Mouse (Mus musculus) testis, adult 2 months (tissue): ENCODE measurements around the gene Tec.

Experiments used
- CTCF ChIP-seq: fragments of 200-500 bp; IDR thresholded peaks from 2 replicates; pipeline ENCODE4 v1.5.1; 2012; ENCODE audit warnings: low read depth, mild to moderate bottlenecking, inconsistent platforms, low read length, moderate library complexity; ENCODE audit not compliant: control insufficient read depth, insufficient read depth, insufficient replicate concordance
- POLR2A ChIP-seq: fragments of 200-500 bp; IDR thresholded peaks from 2 replicates; pipeline ENCODE4 v1.6.1; 2012; ENCODE audit warnings: low read depth, mild to moderate bottlenecking, inconsistent platforms, low read length, moderate library complexity; ENCODE audit not compliant: control insufficient read depth

DNA sequence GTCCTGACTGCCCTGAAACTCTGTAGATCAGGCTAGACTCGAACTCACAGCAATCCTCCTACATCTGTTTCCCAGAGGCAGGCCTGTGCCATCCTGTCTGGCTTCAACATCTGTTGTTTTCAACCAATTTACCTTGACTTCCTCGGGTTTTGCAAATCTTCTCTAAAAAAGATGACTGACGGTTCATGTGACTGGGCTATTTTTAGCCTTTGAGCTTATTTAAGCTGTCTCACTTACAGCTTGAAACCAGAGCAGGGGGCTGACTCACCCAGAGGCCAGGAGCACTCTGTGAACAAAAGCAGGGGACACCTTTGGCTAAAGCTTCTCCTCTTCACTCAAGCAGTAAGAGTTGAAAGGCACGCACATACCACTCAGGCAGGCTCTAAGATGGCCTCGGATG, 65.4 kb downstream of the Tec start:
- no peak for TF ChIP-seq CTCF
- no peak for TF ChIP-seq POLR2A
